Mouse (Mus musculus) spleen, postnatal 14 days (tissue): ENCODE measurements around the gene Gm21488.
"Not testable (repeated sequence)": the region's sequence is repeated elsewhere in the genome, so short reads cannot be mapped to it uniquely, and the experiment has no call there.

Experiments used
- DNase-seq, 2 experiments: peaks; one replicate each; pipeline ENCODE4 v3.0.0; 2021 to 2022; ENCODE audit warnings: low spot score in 2 of 2

The Gm21488 gene

GRCm38 (mm10) chrY:27521820-27522219 is at the start of gene Gm21488:
Gene Gm21488, minus strand, starts transcription at chrY:27521920.
- DNase-seq: not testable (repeated sequence)
